Mouse (Mus musculus): ENCODE measurements at regions not wholly inside any gene's neighbourhood (a gene's known extent, or its start where the extent isn't known, plus 50 kb on each side); places are given as distances from the start of the nearest gene placed in this dataset.

GRCm38 (mm10) chr8:82702044-82702443, 71.9 kb downstream of the Zfp330 start:
- DNase-seq = no peak

- DNase-seq = no peak
These were observed 73.5 kb downstream of the Zfp330 start for GRCm38 (mm10) chr8:82700471-82700870.

GRCm38 (mm10) chr8:82699221-82699620, 74.7 kb downstream of the Zfp330 start:
- DNase-seq = no peak

GRCm38 (mm10) chr8:82698071-82698470, 75.9 kb downstream of the Zfp330 start:
- DNase-seq = no peak

- no peak for DNase-seq
These were observed 80.9 kb downstream of the Zfp330 start for GRCm38 (mm10) chr8:82693086-82693485.

GRCm38 (mm10) chr8:82689322-82689721, 84.6 kb downstream of the Zfp330 start:
- peak; percentile 74 for DNase-seq

- no peak for DNase-seq
These were observed 88.0 kb downstream of the Zfp330 start for GRCm38 (mm10) chr8:82685966-82686365.

GRCm38 (mm10) chr8:82678793-82679192, 95.2 kb downstream of the Zfp330 start:
- no peak for DNase-seq

GRCm38 (mm10) chr8:82677781-82678180, 96.2 kb downstream of the Zfp330 start:
- DNase-seq = no peak

- DNase-seq = peak; percentile 26
These were observed 104.7 kb downstream of the Zfp330 start for GRCm38 (mm10) chr8:82669241-82669640.

- peak; percentile 48 for DNase-seq
These were observed 108.8 kb downstream of the Zfp330 start for GRCm38 (mm10) chr8:82665131-82665530.

- DNase-seq = peak; percentile 4
These were observed 133.5 kb downstream of the Zfp330 start for GRCm38 (mm10) chr8:82640502-82640901.

GRCm38 (mm10) chr8:82630486-82630885, 143.5 kb downstream of the Zfp330 start:
- DNase-seq = no peak

GRCm38 (mm10) chr8:82623791-82624431, 150.0 kb downstream of the Zfp330 start:
- DNase-seq = no peak

GRCm38 (mm10) chr8:82618668-82619067, 155.3 kb downstream of the Zfp330 start:
- DNase-seq = no peak

- DNase-seq = peak; percentile 24
These were observed 172.4 kb downstream of the Zfp330 start for GRCm38 (mm10) chr8:82601556-82601955.

GRCm38 (mm10) chr8:82573434-82573833, 170.4 kb upstream of the Il15 start:
- DNase-seq = no peak

GRCm38 (mm10) chr8:82538121-82538520, 135.1 kb upstream of the Il15 start:
- DNase-seq = no peak

GRCm38 (mm10) chr8:82529153-82529552, 126.1 kb upstream of the Il15 start:
- no peak for DNase-seq

- DNase-seq = no peak
These were observed 120.8 kb upstream of the Il15 start for GRCm38 (mm10) chr8:82523866-82524265.

- peak; percentile 71 for DNase-seq
These were observed 95.5 kb upstream of the Il15 start for GRCm38 (mm10) chr8:82498496-82498895.

- DNase-seq = peak; percentile 52
These were observed 74.8 kb upstream of the Il15 start for GRCm38 (mm10) chr8:82477856-82478255.

GRCm38 (mm10) chr8:82477426-82477769, 74.4 kb upstream of the Il15 start:
- DNase-seq = no peak

GRCm38 (mm10) chr8:82476708-82477425, 73.8 kb upstream of the Il15 start:
- no peak for DNase-seq

Measured in adrenal gland, postnatal 14 days (tissue).